Mouse (Mus musculus): ENCODE measurements at regions not wholly inside any gene's neighbourhood (a gene's known extent, or its start where the extent isn't known, plus 50 kb on each side); places are given as distances from the start of the nearest gene placed in this dataset.

- no peak for DNase-seq (ENCODE audit: low read depth, low spot score)
Measured at GRCm38 (mm10) chr11:90088473-90088872, 58.3 kb downstream of the Tmem100 start.

DNA sequence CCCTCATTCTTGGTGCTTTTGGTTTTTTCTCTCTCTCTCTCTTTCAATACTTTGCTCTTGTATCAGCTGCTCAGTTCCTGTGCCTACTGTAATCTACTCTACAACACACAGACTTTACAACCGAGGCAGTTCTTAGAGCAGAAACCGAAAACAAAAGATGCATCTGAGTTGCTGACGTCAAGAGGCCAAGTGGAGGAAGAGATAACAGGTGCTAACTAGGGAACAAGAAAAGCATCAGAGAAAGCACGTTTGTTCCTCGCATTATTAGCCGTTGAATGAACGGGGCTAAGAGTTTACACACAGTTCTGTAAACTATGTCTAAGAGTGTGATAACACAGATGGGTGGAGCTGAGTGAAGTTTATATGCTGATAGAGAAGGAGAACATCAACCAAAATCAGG lies 63.9 kb downstream of the Tmem100 start:
- DNase-seq (ENCODE audit: low read depth, low spot score) = no peak

- DNase-seq (ENCODE audit: low read depth, low spot score) = no peak
Measured at GRCm38 (mm10) chr11:90094700-90095355, 64.7 kb downstream of the Tmem100 start.

- DNase-seq (ENCODE audit: low read depth, low spot score) = no peak
Measured at GRCm38 (mm10) chr11:90098471-90098870, 68.3 kb downstream of the Tmem100 start.

- DNase-seq (ENCODE audit: low read depth, low spot score) = no peak
Measured at GRCm38 (mm10) chr11:90099178-90099577, 69.0 kb downstream of the Tmem100 start.

- DNase-seq (ENCODE audit: low read depth, low spot score) = no peak
Measured at GRCm38 (mm10) chr11:90100161-90100560, 70.0 kb downstream of the Tmem100 start.

DNA sequence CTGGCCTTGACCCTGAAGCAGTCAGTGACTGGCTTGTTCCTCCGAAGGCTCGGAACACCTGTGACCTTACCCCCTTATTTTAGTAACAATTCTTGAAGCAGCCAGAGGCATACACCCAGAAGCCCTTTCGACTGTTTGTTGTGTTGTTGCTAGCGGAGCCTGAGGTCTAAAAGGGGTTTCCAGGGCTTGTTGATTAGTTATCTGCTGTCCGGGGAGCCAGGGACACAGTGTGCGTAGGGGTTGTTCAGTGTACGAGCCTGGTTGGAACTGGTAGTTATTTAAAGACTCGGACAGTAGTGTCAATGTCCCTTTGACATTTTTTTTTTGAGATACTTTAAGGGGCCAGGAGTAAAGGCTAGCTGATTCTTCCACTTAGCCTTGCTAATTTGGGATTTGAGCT lies 71.1 kb downstream of the Tmem100 start:
- no peak for DNase-seq (ENCODE audit: low read depth, low spot score)

DNA sequence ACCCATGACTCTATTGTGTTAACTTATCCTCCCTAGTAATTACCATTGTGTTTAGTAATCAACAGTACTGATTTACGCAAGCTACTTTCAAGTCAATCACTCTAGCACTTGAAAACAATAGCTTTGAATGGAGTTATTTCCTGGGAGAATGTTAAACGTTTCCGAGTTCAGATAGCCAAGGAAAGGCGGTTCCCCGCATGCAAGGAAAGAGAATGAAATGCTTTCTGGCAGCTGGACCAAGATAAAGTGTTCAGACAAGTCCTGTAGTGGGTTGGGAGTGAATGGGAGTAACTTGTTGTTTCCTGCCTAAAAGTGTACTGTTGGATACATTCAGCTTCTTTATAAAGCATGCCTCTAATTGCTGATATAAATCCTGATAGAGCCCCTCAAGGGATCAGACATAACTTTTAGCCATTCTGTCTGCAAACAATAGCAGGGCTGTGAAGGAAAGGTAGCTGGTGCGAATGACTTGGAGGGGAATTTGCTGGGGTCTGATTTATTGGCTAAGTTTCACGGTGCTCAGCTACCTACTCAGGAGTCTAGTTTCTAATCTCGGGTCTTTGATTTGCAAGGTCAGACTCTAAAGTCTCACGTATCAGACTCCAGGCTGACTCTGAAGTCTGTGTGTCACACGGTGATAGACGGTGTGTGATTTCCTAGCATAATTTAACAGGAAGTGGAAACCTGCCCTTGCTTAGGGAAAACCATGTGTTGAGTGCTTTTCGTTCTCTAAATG lies 76.1 kb downstream of the Tmem100 start:
- peak; percentile 48 for DNase-seq (ENCODE audit: low read depth, low spot score)

- peak; percentile 52 for DNase-seq (ENCODE audit: low read depth, low spot score)
Measured at GRCm38 (mm10) chr11:90109681-90110111, 77.8 kb upstream of the Gm45716 start.

DNA sequence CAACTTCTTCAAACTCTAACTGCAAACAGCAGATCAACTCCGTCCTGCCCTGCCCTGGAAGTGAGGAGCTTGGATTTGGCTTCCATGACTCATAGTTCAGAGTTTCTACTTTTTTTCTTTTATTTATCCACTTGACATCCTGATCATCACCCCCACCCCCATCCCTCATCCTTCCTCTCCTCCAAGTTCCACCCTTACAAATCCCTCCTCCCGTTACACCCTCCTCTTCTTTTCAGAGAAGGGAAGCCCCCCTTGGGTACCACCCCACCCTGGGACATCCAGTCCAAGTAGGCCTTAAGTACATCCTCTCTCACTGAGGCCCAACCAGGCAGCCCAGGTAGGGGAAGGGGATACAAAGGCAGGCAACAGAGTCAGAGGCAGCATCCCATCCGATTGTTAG lies 77.3 kb upstream of the Gm45716 start:
- no peak for DNase-seq (ENCODE audit: low read depth, low spot score)

- DNase-seq (ENCODE audit: low read depth, low spot score) = no peak
Measured at GRCm38 (mm10) chr11:90112174-90112573, 75.3 kb upstream of the Gm45716 start.

DNA sequence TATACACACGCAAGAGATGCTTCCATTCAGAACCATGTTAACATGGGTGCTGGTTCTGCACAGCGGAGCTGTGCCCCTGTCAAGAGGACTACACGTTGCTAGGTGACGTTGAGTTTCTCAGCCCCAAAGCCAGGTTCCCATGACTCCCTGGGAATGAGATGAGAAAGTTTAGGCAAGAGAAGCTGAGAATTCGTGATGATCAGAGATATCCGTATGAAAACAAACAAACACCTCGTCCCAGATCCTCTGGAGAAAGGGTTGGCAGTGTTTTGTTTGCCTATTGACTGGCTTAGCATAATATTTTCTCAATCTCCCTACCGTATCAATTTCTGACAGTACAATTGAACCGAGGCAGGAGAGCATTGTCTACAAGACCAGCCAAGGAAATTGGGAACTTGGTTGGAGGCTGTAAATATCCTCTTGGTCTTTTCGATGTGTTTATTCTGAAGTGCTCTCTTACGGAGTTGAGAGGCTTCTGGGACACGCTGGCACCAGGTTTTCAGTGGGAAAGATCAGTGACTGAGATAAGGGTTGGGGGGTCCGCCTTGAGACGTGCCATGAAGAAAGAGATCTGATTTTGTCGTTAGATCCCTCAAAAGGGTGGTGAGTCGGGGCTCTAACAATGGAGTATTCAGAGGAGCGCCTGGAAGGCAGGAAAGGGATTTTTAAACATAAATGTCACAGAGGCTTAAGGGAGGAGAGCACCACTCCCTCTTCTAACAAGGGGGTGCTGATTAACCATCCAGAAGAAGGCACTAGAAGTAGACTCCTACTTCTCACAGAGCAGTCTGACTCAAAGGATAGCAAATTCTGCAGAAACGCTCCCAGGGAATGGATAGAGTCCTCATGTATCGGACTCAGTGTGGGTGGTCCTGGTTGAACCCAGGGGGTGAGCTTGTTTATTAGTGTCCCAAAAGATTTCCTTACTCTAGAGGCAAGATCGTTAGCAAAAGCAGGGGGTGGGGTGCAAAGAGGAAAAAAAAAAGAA lies 70.5 kb upstream of the Gm45716 start:
- DNase-seq (ENCODE audit: low read depth, low spot score) = no peak

DNA sequence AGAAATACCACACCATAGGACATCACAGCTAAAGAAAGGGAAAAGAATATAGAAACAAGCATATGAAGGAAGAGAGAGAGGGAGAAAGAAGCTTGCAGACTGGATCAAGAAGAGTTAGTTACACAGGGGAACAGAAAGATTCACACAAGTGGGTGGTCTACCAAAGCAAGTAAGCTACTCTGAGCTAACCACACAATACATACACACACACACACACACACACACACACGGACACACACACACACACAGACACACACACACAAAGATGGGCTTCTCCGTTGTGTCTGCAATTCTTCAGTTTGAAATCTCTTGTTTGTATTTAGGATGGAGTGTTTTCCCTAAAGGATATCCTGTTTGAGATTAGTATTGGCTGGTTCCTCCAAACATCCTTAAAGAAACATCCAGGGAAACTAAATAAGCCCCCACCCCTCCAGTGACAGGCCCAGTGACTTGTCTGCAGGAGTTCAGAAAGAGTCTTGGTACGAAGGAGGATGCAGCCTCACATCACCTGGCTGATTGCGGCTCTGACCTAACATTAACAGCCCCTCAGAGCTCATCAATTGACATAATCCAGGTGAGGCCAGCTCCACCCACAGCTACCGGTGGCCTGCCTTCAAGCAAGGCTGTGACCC lies 69.7 kb upstream of the Gm45716 start:
- DNase-seq (ENCODE audit: low read depth, low spot score) = no peak

DNA sequence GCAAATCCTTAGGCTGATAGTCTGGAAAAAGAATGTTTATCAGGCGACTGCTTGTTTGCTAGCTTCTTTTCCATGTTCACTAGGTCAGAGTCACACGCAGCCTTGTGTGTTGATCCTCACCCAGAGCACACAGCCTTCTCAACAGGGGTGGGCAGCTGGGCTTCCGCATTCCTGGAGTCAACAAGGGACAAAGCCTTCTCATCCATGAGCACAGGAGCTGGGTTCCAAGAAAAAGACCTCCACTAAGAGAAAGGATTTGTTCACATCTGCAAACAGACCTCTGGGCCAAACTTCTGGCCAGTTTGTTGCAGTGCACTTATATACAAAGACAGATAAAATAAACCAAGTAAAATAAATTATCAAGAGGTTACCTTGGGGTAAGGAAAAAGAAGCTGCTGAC lies 65.6 kb upstream of the Gm45716 start:
- DNase-seq (ENCODE audit: low read depth, low spot score) = no peak

- DNase-seq (ENCODE audit: low read depth, low spot score) = peak; percentile 15
Measured at GRCm38 (mm10) chr11:90122709-90123108, 64.8 kb upstream of the Gm45716 start.

GRCm38 (mm10) chr11:90123851-90124250 lies 63.6 kb upstream of the Gm45716 start:
- DNase-seq (ENCODE audit: low read depth, low spot score) = no peak

DNA sequence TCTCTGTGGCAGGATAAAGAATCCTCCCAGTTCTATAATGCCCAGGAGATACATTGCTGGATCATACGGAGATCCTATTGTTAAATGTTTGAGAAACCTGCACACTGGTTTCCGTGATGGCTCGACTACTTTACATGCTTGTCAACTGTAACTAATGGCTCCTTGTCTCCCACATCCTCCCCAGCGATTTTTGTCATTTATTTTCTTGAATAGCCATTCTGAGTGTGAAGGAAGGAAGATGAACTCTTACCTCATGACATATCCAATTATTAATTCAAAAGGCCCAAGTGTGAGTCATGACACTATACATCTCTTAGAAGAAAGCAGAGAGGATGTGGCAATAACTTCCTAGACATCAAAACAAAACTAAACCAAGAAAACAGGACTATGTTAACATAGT lies 61.2 kb upstream of the Gm45716 start:
- DNase-seq (ENCODE audit: low read depth, low spot score) = no peak

DNA sequence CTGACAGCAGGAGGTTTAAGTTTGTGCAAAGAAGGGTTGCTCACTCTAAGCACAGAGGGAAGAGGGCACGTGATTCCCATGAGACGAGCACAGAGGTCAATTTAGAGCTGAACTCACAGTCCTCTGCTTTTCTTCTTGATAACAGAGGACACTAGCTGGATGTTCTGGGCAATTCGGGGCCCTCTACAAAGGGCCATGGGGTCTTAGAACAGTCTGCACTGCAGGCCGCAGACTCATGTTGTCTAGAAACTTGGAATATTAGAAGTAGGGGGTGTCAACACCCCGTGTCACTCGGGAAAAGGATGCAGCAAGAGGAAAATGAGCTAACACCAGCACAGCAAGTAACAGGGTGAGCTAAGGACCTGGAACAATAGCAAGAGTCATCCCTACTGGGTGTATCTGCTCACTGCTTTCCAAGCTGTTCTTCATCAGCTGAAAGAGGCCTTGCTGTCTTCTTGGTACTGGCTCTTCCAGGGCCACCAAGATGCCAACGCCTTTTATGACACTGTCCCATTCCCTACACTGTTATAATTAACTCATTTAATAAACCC lies 58.5 kb upstream of the Gm45716 start:
- no peak for DNase-seq (ENCODE audit: low read depth, low spot score)

DNA sequence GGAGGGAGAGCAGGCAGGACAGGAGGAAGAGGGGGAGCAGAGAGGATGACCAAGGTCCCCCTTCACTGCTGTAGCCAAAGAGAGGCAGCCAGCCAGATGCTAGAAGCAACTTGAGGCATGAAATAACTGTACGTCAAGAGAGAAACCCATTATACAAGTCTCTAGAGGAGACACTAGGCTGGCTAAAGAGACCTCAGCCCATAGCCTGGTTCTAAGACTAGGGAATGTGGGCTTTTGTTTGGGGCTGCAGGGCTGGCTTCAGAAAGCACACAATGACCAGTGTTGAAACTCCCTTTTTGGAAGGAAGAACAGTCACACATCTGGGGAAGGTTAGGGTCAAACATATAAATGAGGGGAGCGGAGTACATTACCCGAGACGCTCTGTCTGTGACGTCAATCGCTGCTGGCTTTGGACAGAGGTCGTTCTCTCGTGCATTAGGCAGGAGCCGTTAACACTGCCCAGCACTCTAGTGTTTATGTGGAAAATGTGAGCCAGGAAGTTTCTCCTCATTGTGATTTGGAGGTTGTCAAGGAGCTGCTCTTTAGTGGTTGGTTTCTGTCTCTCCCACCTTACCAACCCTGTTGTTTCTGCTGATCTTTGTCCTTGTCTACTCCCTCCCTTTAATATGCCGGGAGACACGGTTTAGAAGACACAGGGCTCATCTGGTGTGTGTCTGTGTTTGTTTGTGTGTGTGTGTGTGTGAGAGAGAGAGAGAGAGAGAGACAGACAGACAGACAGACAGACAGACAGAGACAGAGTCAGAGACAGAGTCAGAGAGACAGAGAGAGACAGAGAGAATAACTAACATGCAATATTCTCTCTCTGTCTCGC lies 57.5 kb upstream of the Gm45716 start:
- no peak for DNase-seq (ENCODE audit: low read depth, low spot score)

DNA sequence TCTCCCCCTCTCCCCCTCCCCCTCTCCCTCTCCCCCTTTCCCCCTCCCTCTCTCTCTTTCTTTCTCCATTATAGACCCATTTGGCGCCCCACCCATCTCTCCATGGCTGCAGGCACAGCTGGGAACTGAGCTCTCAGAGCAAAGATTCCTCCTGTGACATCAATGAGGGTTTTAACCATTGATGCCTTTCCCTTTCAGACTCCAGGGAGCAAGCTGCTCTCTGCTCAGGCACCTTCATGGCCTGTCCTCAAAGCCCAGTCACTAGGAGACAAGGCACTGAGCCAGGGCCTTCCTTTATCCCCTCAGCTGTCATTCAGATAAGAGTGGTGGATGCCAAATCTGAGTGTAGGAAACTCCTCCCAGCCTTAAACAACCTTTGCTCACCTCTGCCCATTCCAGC lies 56.8 kb upstream of the Gm45716 start:
- DNase-seq (ENCODE audit: low read depth, low spot score) = peak; percentile 27
